Mouse (Mus musculus) left cerebral cortex, postnatal 4 days (tissue): ENCODE data around the gene Psen2. TPM values are rescaled to one million over a fixed set of nuclear protein-coding genes. Genes with fewer than 3 reads are reported as not detected.

Source experiments
- DNase-seq: peaks from one replicate; pipeline ENCODE4 v3.0.0-alpha.2; 2022
- intact Hi-C: fragments of 180-260 bp; cut with DNase I; formaldehyde crosslinking; loops from one replicate; pipeline ENCODE4 v1.15.1; 2025
- total RNA-seq, 2 experiments: library from RNA; stranded (reverse); gene quantifications; 2 replicates each; pipeline ENCODE4 v1.2.3; 2021

Psen2 gene
- total RNA-seq, 2 experiments from 2014 or later = 17.4 to 21.1 TPM

GRCm38 (mm10) chr1:180210031-180210432 is 53.2 kb downstream of the Psen2 start:
- intact Hi-C loops = no loop called here
- no peak for DNase-seq

- intact Hi-C loops = no loop called here
- no peak for DNase-seq
These were observed 54.9 kb downstream of the Psen2 start for GRCm38 (mm10) chr1:180208370-180208769.

- no peak for DNase-seq
- intact Hi-C loops = no loop called here
These were observed 62.5 kb downstream of the Psen2 start for GRCm38 (mm10) chr1:180200722-180201121.

- DNase-seq = no peak
- intact Hi-C loops = no loop called here
These were observed 63.6 kb downstream of the Psen2 start for GRCm38 (mm10) chr1:180199715-180200050.

GRCm38 (mm10) chr1:180198959-180199714 is 64.1 kb downstream of the Psen2 start, which contains the start of gene Coq8a:
Gene Coq8a (minus strand): TSS chr1:180199602.
- intact Hi-C loops = no loop called here
- DNase-seq = no peak

- DNase-seq = no peak
- intact Hi-C loops = no loop called here
These were observed 65.3 kb downstream of the Psen2 start for GRCm38 (mm10) chr1:180197956-180198355.

GRCm38 (mm10) chr1:180196508-180196907 is 66.7 kb downstream of the Psen2 start:
- intact Hi-C loops = no loop called here

GRCm38 (mm10) chr1:180195703-180196381 is 67.4 kb downstream of the Psen2 start:
- intact Hi-C loops = no loop called here

More at GRCm38 (mm10) chr1:180196508-180196907, 66.7 kb downstream of the Psen2 start:
- no peak for DNase-seq

GRCm38 (mm10) chr1:180194781-180195471 is 68.3 kb downstream of the Psen2 start:
- DNase-seq = peak; percentile 29
- intact Hi-C loops = no loop called here

More at GRCm38 (mm10) chr1:180195703-180196381, 67.4 kb downstream of the Psen2 start:
- DNase-seq = peak; percentile 96

- DNase-seq = no peak
- intact Hi-C loops = no loop called here
These were observed 69.2 kb downstream of the Psen2 start for GRCm38 (mm10) chr1:180194048-180194447.

- DNase-seq = no peak
- intact Hi-C loops = no loop called here
These were observed 69.8 kb downstream of the Psen2 start for GRCm38 (mm10) chr1:180193391-180193935.

- intact Hi-C loops = no loop called here
- no peak for DNase-seq
These were observed 70.4 kb downstream of the Psen2 start for GRCm38 (mm10) chr1:180192866-180193265.

- no peak for DNase-seq
- intact Hi-C loops = no loop called here
These were observed 71.5 kb downstream of the Psen2 start for GRCm38 (mm10) chr1:180191651-180192220.

- DNase-seq = no peak
- intact Hi-C loops = no loop called here
These were observed 72.1 kb downstream of the Psen2 start for GRCm38 (mm10) chr1:180191112-180191511.

- intact Hi-C loops = no loop called here
- no peak for DNase-seq
These were observed 74.3 kb downstream of the Psen2 start for GRCm38 (mm10) chr1:180188951-180189350.

- no peak for DNase-seq
- intact Hi-C loops = no loop called here
These were observed 76.9 kb downstream of the Psen2 start for GRCm38 (mm10) chr1:180186371-180186770.

GRCm38 (mm10) chr1:180185877-180186276 is 77.4 kb downstream of the Psen2 start:
- intact Hi-C loops = no loop called here
- DNase-seq = no peak

- intact Hi-C loops = no loop called here
- no peak for DNase-seq
These were observed 78.5 kb downstream of the Psen2 start for GRCm38 (mm10) chr1:180184768-180185167.

GRCm38 (mm10) chr1:180183525-180184159 is 79.6 kb downstream of the Psen2 start:
- no peak for DNase-seq
- intact Hi-C loops = no loop called here

GRCm38 (mm10) chr1:180182731-180183130 is 80.5 kb downstream of the Psen2 start:
- intact Hi-C loops = no loop called here
- no peak for DNase-seq

GRCm38 (mm10) chr1:180181966-180182319 is 81.3 kb downstream of the Psen2 start:
- intact Hi-C loops = no loop called here
- no peak for DNase-seq
